Mouse (Mus musculus) mammary gland, adult 2 months (tissue): ENCODE measurements around the gene Gm10803. TPM values are rescaled to one million over a fixed set of nuclear protein-coding genes. Genes with fewer than 3 reads are reported as not detected.

Experiments
- polyA plus RNA-seq: library from polyadenylated mRNA; depleted of rRNA; stranded (reverse); fragments of >200 nt; gene quantifications from 2 replicates; pipeline ENCODE4 v1.2.3, GENCODE M21; 2012; ENCODE audit warnings: low replicate concordance; rRNA removed

Gm10803 gene
- not detected in 2 replicates for polyA plus RNA-seq

DNA sequence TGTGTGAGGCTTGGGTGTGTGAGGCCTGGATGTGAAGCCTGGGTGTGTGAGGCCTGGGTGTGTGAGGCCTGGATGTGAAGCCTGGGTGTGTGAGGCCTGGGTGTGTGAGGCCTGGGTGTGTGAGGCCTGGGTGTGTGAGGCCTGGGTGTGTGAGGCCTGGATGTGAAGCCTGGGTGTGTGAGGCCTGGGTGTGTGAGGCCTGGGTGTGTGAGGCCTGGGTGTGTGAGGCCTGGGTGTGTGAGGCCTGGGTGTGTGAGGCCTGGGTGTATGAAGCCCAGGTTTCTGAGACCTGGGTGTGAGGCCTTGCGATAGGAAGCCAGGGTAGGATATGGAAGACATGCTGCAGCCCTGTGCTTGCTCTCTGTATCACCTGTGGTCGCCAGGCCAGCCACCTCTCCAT lies at the start of gene Gm10803:
Gm10803 (plus strand) TSS at position 301 of the 400 bp plus-strand sequence.

Other genes starting within 250 kb of the Gm10803 start
- gene Tspan18, start 226.1 kb upstream of the Gm10803 start, polyA plus RNA-seq = 58.2 and 85.1 TPM in 2 replicates
- gene Cd82, start 97.4 kb upstream of the Gm10803 start, polyA plus RNA-seq = 164 and 171 TPM in 2 replicates
- gene Alx4, start 81.8 kb downstream of the Gm10803 start, polyA plus RNA-seq = 4.8 and 8.3 TPM in 2 replicates